Mouse (Mus musculus) hindlimb bud, embryonic 11.5 days (tissue): ENCODE data around the gene Ccpg1.

Experiments used
- DNase-seq: peaks from one replicate; pipeline ENCODE4 v3.0.0-alpha.2; 2012; ENCODE audit warnings: low read depth, low spot score; ENCODE audit errors: extremely low spot score

Gene Ccpg1

DNA sequence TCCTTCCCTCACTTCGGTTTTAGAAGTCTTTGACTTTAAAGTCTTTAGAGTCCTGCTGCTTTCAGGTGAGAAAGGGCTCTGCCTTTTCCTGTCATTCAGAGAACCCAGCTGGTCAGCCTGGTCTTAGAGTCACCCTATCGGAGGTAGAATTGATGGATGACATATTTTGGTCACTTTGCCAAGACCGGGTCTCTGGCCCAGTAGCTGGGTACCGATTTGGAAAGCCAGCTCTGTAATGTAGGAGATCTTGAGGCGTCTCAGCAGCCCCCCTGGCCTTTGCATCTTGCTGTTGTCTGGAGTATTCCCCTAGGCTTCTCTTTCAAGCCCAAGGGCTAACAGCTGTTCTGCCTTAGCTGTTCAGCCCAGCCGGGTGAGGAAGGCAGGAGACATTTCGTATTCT lies 60.0 kb downstream of the Ccpg1 start:
- no peak for DNase-seq

DNA sequence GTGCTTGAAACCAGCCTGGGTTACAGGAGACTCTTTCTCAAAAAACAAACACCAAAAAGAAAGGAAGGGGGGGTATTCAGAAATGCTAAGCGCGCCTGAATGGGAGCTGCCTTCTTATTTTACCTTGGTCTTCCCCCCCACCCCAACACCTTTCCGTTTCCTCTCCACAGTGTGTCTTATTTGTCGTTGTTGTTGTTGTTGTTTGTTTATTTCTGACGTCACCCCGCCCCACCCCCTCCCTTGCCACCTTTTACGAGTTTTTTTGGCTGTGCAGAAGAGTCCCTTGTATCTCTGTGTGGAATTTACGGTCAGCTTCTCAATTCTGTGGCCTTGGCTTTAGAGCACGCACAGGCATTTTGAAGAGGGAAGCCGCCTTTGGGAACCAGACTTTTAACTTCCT lies 60.5 kb downstream of the Ccpg1 start:
- DNase-seq: no peak

DNA sequence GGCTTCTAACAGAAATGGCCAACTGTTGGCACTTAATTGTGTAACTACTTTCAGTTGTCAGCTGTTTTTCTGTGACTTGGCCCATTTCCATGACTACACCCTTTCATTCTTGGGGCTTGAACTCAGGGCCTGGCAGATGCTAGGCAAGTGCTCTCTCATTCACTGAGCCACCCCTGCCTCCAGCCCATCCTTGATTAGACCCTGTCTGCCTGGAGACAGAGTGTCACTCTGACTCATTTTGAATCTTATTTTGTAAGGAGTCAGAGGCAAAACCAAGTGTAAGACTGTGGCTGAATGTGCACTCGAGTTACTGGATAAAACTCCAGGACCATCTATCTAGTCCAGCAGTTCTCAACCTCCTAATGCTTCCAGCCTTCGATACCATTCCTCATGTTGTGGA lies 62.7 kb downstream of the Ccpg1 start:
- DNase-seq: no peak

DNA sequence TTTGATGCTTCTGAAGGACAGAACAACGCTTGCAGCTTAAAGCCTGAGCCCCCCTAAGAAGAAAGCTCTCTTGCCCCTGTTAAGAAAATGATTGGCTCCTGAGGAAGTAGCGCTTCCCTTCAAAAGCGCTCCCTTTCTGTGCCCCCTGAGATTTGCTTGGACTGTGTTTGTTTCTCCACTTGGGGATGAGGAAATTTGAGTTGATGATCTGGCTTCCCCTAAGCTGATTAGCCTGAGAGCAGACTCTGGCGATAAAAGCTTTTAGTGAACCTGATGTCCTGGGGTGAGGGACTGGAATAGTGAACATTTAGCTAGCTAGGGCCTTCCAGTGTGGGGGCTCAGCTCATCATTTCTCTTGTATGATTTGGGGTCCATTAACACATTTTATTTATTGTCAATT lies 63.7 kb downstream of the Ccpg1 start:
- no peak for DNase-seq

DNA sequence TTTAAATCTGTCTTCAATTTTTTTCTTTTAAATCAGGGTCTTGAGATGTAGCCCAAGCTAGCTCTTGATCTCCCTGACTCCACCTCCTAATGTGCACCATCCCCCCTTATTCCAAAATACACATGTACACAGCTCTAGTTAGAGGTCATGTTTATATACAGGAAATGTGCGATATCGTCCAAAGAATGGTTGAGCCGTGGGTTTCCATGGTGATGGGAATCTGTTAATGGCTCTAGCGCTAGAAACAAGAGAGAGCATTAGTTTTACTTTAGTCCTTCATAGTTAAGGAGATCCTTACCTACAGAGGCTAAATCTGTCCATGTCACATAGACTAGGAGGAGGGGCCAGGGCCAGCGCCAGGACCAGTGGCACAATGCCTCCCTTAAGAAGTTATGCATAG lies 64.6 kb downstream of the Ccpg1 start:
- no peak for DNase-seq

DNA sequence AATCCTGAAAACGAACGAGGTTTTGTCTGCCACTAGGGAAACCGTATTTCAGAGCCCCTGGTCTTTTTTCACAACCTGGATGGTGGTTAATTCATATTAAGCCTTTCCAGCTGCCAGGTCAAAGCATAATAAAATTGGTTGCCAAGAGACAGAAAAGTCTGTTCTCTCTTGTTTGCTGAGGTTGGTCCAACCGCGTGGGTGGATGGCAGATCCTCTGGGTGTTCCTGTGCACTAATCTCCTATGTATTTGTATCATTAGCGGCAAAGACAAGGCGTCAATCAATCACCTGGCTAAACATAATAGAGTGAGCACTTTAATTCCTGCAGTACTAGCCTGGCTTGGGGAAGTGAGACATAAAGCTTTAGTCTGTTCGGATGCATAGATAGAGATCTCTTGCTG lies 65.4 kb downstream of the Ccpg1 start:
- no peak for DNase-seq

DNA sequence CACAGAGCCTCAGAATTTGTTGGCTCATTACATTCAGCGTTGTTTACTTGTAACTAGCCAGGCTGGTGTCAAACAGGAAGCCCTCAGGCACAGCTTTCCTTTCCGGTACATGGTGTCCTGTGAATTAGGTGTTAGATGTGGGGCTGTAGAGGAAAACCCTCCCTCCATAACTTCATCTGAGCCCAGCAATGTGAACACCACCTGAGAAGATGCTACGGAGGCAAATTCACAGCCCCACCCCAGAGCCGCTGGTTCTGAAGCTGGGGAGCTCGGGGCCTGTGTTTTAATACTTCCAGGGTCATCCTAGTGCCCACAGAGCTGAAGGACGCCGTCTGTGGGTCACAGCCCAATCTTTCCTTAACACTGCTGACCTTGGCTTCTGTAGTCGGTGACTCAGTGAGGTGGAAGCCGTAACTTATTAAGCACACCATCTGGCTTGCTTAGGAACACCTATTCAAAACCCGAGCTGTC lies 70.2 kb downstream of the Ccpg1 start:
- DNase-seq: no peak

DNA sequence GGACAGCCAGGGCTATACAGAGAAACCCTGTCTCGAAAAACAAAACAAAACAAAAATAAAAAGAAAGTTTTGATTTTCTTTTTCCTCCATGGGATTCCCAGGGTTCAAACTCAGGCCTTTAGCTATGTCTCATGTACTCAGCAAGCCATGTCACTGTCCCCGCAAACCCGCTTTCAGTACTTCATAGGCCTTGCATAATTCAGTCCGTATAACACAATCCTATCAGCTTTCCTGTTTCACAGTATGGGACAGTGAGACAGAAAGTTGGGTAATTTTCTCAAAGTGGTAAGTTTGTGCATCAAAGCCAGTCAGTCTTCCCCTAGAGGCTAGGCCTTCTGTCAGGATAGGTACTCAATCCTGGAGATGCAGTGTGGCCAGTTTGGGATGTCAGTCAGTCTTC lies 74.0 kb downstream of the Ccpg1 start:
- no peak for DNase-seq

DNA sequence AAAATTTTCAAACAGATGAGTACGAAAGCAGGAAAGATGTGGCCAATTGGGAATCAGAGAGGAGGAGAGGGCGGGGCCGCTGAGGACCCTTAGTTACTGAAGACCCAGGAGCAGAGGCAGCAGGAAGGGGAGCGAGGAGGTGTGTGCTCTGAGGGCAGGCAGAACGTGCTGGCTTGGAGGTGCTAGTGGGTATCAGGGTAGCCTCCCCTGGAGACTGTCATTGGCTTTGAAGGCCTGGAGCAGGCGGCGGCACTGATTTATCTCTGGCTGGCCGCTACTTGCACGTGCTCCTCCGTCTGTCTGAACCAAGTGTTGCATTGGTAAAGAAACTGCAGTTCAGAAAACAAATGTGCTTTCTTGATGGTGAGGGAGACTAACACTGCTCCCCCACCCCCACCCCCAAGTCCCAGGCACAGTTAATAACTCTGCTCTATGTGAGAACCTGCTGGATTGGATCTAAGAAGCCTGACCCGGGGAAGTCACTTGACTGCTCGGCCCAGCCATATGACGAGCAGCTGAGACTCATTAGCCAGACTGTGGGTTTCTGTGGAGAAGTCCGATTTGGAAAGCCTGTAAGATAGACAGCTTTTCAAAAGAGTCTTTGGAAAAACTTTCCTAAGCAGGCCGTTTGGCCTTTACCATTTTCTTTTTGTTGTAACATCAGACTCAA lies 78.5 kb downstream of the Ccpg1 start:
- DNase-seq: no peak
